Mouse (Mus musculus): ENCODE measurements at regions not wholly inside any gene's neighbourhood (a gene's known extent, or its start where the extent isn't known, plus 50 kb on each side); places are given as distances from the start of the nearest gene placed in this dataset.

DNA sequence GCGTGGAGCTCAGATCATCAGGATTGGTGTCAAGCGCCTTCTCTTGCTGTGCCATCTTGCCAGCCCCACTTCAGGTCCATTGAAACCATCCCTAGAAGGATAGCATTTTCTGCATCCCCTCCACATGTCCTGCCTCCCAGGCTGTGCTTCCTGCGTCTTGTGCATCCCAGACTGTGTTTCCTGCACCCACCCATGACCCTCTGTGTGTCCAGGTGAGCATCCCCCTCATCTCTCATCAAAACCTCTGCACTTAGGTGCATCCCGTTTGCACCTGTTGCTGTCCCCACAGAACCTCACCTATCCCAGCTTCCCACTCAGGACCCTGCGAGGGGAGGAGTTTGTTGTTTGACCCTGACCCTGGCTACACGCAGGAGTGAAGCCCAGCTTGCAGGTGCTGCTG, 251.8 kb upstream of the Kcnab2 start:
- H3K36me3 ChIP-seq (ENCODE audit: control insufficient read depth, insufficient read depth, low read length, poor library complexity, severe bottlenecking), result no peaks in the 10 kb centered on the region
- H3K9ac ChIP-seq (ENCODE audit: low read depth, poor library complexity, severe bottlenecking), result no peak overlapping the region
- H3K27me3 ChIP-seq (ENCODE audit: control insufficient read depth, insufficient read depth, low read length, poor library complexity, severe bottlenecking), result no peaks in the 10 kb centered on the region
- TF ChIP-seq POLR2A (IDR thresholded peaks at IDR 0.05; ENCODE audit: insufficient read depth, low read length) (no peak), EP300 (IDR thresholded peaks at IDR 0.05; ENCODE audit: insufficient read depth, low read depth, low read length) (no peak), CTCF (IDR thresholded peaks at IDR 0.05; ENCODE audit: low read depth, low read length) (no peak)
- no peak overlapping the region for H3K4me3 ChIP-seq (ENCODE audit: low read depth, low read length)
- H3K4me1 ChIP-seq (ENCODE audit: control insufficient read depth, insufficient read depth, low read length), result no peaks in the 10 kb centered on the region
- no peak overlapping the region for H3K27ac ChIP-seq (ENCODE audit: insufficient read depth, low read length)
- H3K9me3 ChIP-seq (replicated peaks; ENCODE audit: control insufficient read depth, insufficient read depth, low read length, poor library complexity, severe bottlenecking), result no peaks in the 10 kb centered on the region

DNA sequence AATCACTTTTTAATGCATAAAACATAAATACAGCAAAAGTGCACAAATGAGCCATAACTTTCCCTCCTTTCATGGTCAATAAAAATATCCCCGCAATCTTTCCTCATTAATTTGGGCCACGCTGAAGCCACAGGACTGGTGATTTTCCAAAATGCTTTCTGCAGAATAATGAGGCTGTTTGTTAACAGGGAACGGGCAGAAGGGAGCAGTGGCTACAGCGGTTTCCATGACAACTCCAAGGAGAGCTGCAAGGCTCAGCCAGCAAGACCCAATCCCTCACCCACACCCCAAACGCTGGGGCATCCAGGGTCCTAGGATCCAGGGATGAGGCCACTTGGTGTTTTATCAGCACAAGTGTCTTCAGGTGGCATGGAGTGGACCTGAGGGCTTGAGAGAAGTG, 248.2 kb upstream of the Kcnab2 start:
- H3K4me1 ChIP-seq (ENCODE audit: control insufficient read depth, insufficient read depth, low read length), result no peaks in the 10 kb centered on the region
- no peaks in the 10 kb centered on the region for H3K27me3 ChIP-seq (ENCODE audit: control insufficient read depth, insufficient read depth, low read length, poor library complexity, severe bottlenecking)
- H3K9ac ChIP-seq (ENCODE audit: low read depth, poor library complexity, severe bottlenecking), result no peak overlapping the region
- H3K27ac ChIP-seq (ENCODE audit: insufficient read depth, low read length), result no peak overlapping the region
- TF ChIP-seq EP300 (IDR thresholded peaks at IDR 0.05; ENCODE audit: insufficient read depth, low read depth, low read length), result no peak
- TF ChIP-seq POLR2A (IDR thresholded peaks at IDR 0.05; ENCODE audit: insufficient read depth, low read length), result no peak
- no peak for TF ChIP-seq CTCF (IDR thresholded peaks at IDR 0.05; ENCODE audit: low read depth, low read length)
- no peaks in the 10 kb centered on the region for H3K36me3 ChIP-seq (ENCODE audit: control insufficient read depth, insufficient read depth, low read length, poor library complexity, severe bottlenecking)
- H3K9me3 ChIP-seq (replicated peaks; ENCODE audit: control insufficient read depth, insufficient read depth, low read length, poor library complexity, severe bottlenecking), result no peaks in the 10 kb centered on the region
- H3K4me3 ChIP-seq (ENCODE audit: low read depth, low read length), result no peak overlapping the region

DNA sequence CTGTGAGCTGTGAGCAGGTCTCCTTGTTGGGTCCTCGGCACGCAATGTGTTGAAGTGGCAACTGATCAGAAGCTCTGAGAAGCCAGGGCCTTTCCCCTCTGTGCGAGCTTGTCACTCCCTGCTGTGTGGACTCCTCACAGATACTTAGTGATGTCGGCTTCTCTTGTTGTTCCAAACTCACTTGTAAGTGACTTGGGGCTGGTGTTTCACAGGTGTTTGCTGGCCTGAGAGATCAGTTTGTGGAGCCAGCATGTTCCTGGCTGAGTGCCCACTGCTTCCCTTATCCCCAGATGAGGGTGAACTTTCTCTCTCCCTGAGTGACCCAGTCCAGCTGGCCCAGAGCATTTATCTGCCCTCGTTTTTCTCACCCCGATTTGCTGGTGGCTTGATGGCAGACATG, 247.8 kb upstream of the Kcnab2 start:
- no peak for TF ChIP-seq POLR2A (IDR thresholded peaks at IDR 0.05; ENCODE audit: insufficient read depth, low read length)
- TF ChIP-seq CTCF (IDR thresholded peaks at IDR 0.05; ENCODE audit: low read depth, low read length), result no peak
- no peak for TF ChIP-seq EP300 (IDR thresholded peaks at IDR 0.05; ENCODE audit: insufficient read depth, low read depth, low read length)
- no peaks in the 10 kb centered on the region for H3K27me3 ChIP-seq (ENCODE audit: control insufficient read depth, insufficient read depth, low read length, poor library complexity, severe bottlenecking)
- H3K27ac ChIP-seq (ENCODE audit: insufficient read depth, low read length), result no peak overlapping the region
- H3K9me3 ChIP-seq (replicated peaks; ENCODE audit: control insufficient read depth, insufficient read depth, low read length, poor library complexity, severe bottlenecking), result no peaks in the 10 kb centered on the region
- H3K4me3 ChIP-seq (ENCODE audit: low read depth, low read length), result no peak overlapping the region
- no peak overlapping the region for H3K9ac ChIP-seq (ENCODE audit: low read depth, poor library complexity, severe bottlenecking)
- H3K36me3 ChIP-seq (ENCODE audit: control insufficient read depth, insufficient read depth, low read length, poor library complexity, severe bottlenecking), result no peaks in the 10 kb centered on the region
- H3K4me1 ChIP-seq (ENCODE audit: control insufficient read depth, insufficient read depth, low read length), result no peaks in the 10 kb centered on the region

DNA sequence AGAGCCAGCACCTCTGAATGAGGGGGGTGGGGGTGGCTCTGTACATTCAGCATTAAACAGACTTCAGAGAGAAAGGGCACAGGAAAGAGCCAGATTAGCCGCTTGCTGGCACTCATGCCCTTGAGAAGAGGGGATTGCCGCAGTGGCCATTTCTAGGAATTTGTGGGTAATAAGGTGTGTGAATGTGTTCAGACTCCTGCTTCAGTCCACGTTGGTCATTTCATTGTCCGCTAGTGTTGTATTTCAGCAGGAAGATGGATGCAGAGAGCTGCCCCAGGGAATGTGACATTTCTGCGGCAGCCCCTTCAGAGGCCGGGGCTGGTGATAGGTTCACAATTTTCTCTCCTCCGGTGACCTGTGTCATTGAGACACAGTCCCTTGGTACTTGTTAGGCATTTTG, 247.1 kb upstream of the Kcnab2 start:
- Histone ChIP-seq H3K27ac (ENCODE audit: insufficient read depth, low read length) (no peak overlapping the region), H3K4me1 (ENCODE audit: control insufficient read depth, insufficient read depth, low read length) (no peaks in the 10 kb centered on the region), H3K27me3 (ENCODE audit: control insufficient read depth, insufficient read depth, low read length, poor library complexity, severe bottlenecking) (no peaks in the 10 kb centered on the region), H3K9me3 (replicated peaks; ENCODE audit: control insufficient read depth, insufficient read depth, low read length, poor library complexity, severe bottlenecking) (no peaks in the 10 kb centered on the region), H3K9ac (ENCODE audit: low read depth, poor library complexity, severe bottlenecking) (no peak overlapping the region), H3K4me3 (ENCODE audit: low read depth, low read length) (no peak overlapping the region), H3K36me3 (ENCODE audit: control insufficient read depth, insufficient read depth, low read length, poor library complexity, severe bottlenecking) (no peaks in the 10 kb centered on the region)
- no peak for TF ChIP-seq EP300 (IDR thresholded peaks at IDR 0.05; ENCODE audit: insufficient read depth, low read depth, low read length)
- no peak for TF ChIP-seq POLR2A (IDR thresholded peaks at IDR 0.05; ENCODE audit: insufficient read depth, low read length)
- TF ChIP-seq CTCF (IDR thresholded peaks at IDR 0.05; ENCODE audit: low read depth, low read length), result no peak

DNA sequence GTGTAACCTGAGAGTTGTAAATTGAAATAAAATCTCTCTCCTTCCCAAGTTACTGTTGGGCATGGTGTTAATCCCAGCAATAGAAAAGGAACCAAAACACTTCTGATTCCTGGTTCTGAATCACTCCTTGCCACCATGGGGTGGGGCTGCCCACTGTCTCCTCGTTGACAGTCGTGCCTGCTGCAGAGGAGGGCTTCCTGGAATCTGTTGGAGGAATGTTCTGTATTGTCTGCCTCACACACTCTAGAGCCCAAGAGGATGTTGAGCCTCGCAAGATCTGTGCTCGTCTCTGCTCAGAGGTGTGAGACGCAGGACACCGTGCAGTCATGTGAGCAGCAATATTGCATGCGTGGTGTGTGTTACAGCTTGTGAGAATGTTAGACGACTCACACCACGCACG, 246.4 kb upstream of the Kcnab2 start:
- Histone ChIP-seq H3K9me3 (replicated peaks; ENCODE audit: control insufficient read depth, insufficient read depth, low read length, poor library complexity, severe bottlenecking) (no peaks in the 10 kb centered on the region), H3K9ac (ENCODE audit: low read depth, poor library complexity, severe bottlenecking) (no peak overlapping the region), H3K27me3 (ENCODE audit: control insufficient read depth, insufficient read depth, low read length, poor library complexity, severe bottlenecking) (no peaks in the 10 kb centered on the region), H3K27ac (ENCODE audit: insufficient read depth, low read length) (no peak overlapping the region), H3K4me1 (ENCODE audit: control insufficient read depth, insufficient read depth, low read length) (no peaks in the 10 kb centered on the region), H3K36me3 (ENCODE audit: control insufficient read depth, insufficient read depth, low read length, poor library complexity, severe bottlenecking) (no peaks in the 10 kb centered on the region), H3K4me3 (ENCODE audit: low read depth, low read length) (no peak overlapping the region)
- no peak for TF ChIP-seq EP300 (IDR thresholded peaks at IDR 0.05; ENCODE audit: insufficient read depth, low read depth, low read length)
- no peak for TF ChIP-seq POLR2A (IDR thresholded peaks at IDR 0.05; ENCODE audit: insufficient read depth, low read length)
- no peak for TF ChIP-seq CTCF (IDR thresholded peaks at IDR 0.05; ENCODE audit: low read depth, low read length)

DNA sequence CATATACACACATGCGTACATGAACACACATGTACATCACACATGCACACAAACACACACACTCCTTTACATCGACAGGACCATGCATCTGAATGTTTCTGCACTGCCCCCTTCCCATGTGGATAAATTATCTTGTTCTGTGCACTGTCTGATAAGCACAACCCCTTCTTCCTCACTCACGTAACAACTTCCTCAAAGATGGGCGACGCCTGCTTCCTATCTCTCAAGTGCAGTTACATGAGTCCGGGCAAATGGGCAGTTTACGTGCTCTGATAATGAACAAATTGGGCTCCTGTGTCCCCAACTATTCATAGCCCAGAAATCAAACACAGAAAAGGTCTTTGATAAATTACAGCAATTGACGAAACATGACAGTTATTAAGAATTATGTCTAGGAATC, 242.9 kb upstream of the Kcnab2 start:
- Histone ChIP-seq H3K4me3 (ENCODE audit: low read depth, low read length) (no peak overlapping the region), H3K36me3 (ENCODE audit: control insufficient read depth, insufficient read depth, low read length, poor library complexity, severe bottlenecking) (no peaks in the 10 kb centered on the region), H3K4me1 (ENCODE audit: control insufficient read depth, insufficient read depth, low read length) (no peaks in the 10 kb centered on the region), H3K27me3 (ENCODE audit: control insufficient read depth, insufficient read depth, low read length, poor library complexity, severe bottlenecking) (no peaks in the 10 kb centered on the region), H3K27ac (ENCODE audit: insufficient read depth, low read length) (no peak overlapping the region), H3K9ac (ENCODE audit: low read depth, poor library complexity, severe bottlenecking) (no peak overlapping the region), H3K9me3 (replicated peaks; ENCODE audit: control insufficient read depth, insufficient read depth, low read length, poor library complexity, severe bottlenecking) (no peaks in the 10 kb centered on the region)
- TF ChIP-seq POLR2A (IDR thresholded peaks at IDR 0.05; ENCODE audit: insufficient read depth, low read length), result no peak
- TF ChIP-seq CTCF (IDR thresholded peaks at IDR 0.05; ENCODE audit: low read depth, low read length), result no peak
- TF ChIP-seq EP300 (IDR thresholded peaks at IDR 0.05; ENCODE audit: insufficient read depth, low read depth, low read length), result no peak

All from ES-Bruce4 (cell line).